Mouse (Mus musculus) hindbrain, embryonic 11.5 days (tissue): ENCODE measurements around the gene Rxra. TPM values are rescaled to one million over a fixed set of nuclear protein-coding genes. Genes with fewer than 3 reads are reported as not detected.
A peak's percentile ranks its signal among the peaks of the same experiment; 100 is the strongest.

Experiments
- ATAC-seq: fragments of 200-750 bp; cut with Nextera tagmentation; 2 replicates; pipeline ENCODE4 v1.8.0; 2017; ENCODE audit warnings: mild to moderate bottlenecking, moderate TSS enrichment, moderate library complexity; ENCODE audit not compliant: low FRiP score
- DNase-seq: peaks from one replicate; pipeline ENCODE4 v3.0.0-alpha.2; 2015; ENCODE audit warnings: low spot score
- H3K27ac ChIP-seq: fragments of 300-500 bp; sonication (generic); 2 replicates; pipeline ENCODE4 v1.5.1; 2014; ENCODE audit warnings: mild to moderate bottlenecking, low read depth, low read length
- H3K27me3 ChIP-seq: fragments of 300-500 bp; sonication (generic); 2 replicates; pipeline ENCODE4 v1.6.1; 2014; ENCODE audit warnings: mild to moderate bottlenecking, low read length, moderate library complexity, mixed read lengths; ENCODE audit not compliant: control insufficient read depth, insufficient read depth
- H3K36me3 ChIP-seq: fragments of 300-500 bp; sonication (generic); 2 replicates; pipeline ENCODE4 v1.6.1; 2014; ENCODE audit warnings: mild to moderate bottlenecking, low read length, moderate library complexity, mixed read lengths; ENCODE audit not compliant: control insufficient read depth, insufficient read depth
- H3K4me1 ChIP-seq: fragments of 300-500 bp; sonication (generic); replicated peaks from 2 replicates; pipeline ENCODE4 v1.6.1; 2014; ENCODE audit warnings: low read length, mixed read lengths; ENCODE audit not compliant: control insufficient read depth, insufficient read depth
- H3K4me2 ChIP-seq: fragments of 300-500 bp; sonication (generic); replicated peaks from 2 replicates; pipeline ENCODE4 v1.6.1; 2014; ENCODE audit warnings: mild to moderate bottlenecking, low read depth, low read length
- H3K4me3 ChIP-seq: fragments of 300-500 bp; sonication (generic); 2 replicates; pipeline ENCODE4 v1.5.1; 2014; ENCODE audit warnings: low read depth, low read length
- H3K9ac ChIP-seq: fragments of 300-500 bp; sonication (generic); 2 replicates; pipeline ENCODE4 v1.6.1; 2014; ENCODE audit warnings: low read depth, low read length
- H3K9me3 ChIP-seq: fragments of 300-500 bp; sonication (generic); 2 replicates; pipeline ENCODE4 v1.6.1; 2016; ENCODE audit warnings: low read length; ENCODE audit not compliant: control insufficient read depth
- WGBS: fragments of 180-500 bp; shearing (Covaris S2); extraction: QIAGEN DNeasy Blood & Tissue Kit; methylation state at CpG from one replicate; pipeline ENCODE4 v1.1.7; 2014; 5-methylcytosine and 5-hydroxymethylcytosine counted together
- polyA plus RNA-seq: library from polyadenylated mRNA; unstranded; fragments of >200 nt; fragmentation: Nextera tagmentation; extraction: Ambion mirVana; gene quantifications from 2 replicates; pipeline ENCODE4 v1.2.1, GENCODE M21; 2014

Gene Rxra
- polyA plus RNA-seq, 1 experiment from 2014 or later, result 6.5 TPM

GRCm38 (mm10) chr2:27755986-27756641, 79.9 kb downstream of the Rxra start:
- H3K27ac ChIP-seq, result no peak overlapping the region
- no peak overlapping the region for H3K9ac ChIP-seq
- ATAC-seq (no peak), DNase-seq (no peak)
- 93% methylated on average over 13 of the region's 13 CpGs for WGBS
- 0 out of 2 replicates have a peak, but pooled peaks cover 2% of the 10 kb centered on the region for H3K4me1 ChIP-seq
- H3K36me3 ChIP-seq, result peaks cover 3% of the 10 kb centered on the region; the same call in 1 of the 2 replicates
- H3K4me2 ChIP-seq, result no peak overlapping the region
- no peaks in the 10 kb centered on the region for H3K27me3 ChIP-seq
- no peaks in the 10 kb centered on the region for H3K9me3 ChIP-seq
- no peak overlapping the region for H3K4me3 ChIP-seq

- Histone ChIP-seq H3K27ac (peak overlapping the region; percentile 14; the same call in 1 of the 2 replicates), H3K36me3 (no peaks in the 10 kb centered on the region), H3K9me3 (no peaks in the 10 kb centered on the region), H3K27me3 (no peaks in the 10 kb centered on the region), H3K4me2 (no peak overlapping the region), H3K4me1 (peaks cover 8% of the 10 kb centered on the region; the same call in 1 of the 2 replicates), H3K9ac (no peak overlapping the region), H3K4me3 (no peak overlapping the region)
- peak; percentile 42 for DNase-seq
- no peak for ATAC-seq
- 49% methylated on average over 20 of the region's 20 CpGs for WGBS
These were observed 82.4 kb downstream of the Rxra start for GRCm38 (mm10) chr2:27758414-27759301.

- no peak overlapping the region for H3K9ac ChIP-seq
- H3K27ac ChIP-seq, result 0 out of 2 replicates have a peak overlapping the region, but pooled peaks have one; percentile 14
- 93% methylated on average over 14 of the region's 14 CpGs for WGBS
- H3K4me1 ChIP-seq, result peaks cover 14% of the 10 kb centered on the region
- no peaks in the 10 kb centered on the region for H3K9me3 ChIP-seq
- H3K36me3 ChIP-seq, result no peaks in the 10 kb centered on the region
- H3K27me3 ChIP-seq, result no peaks in the 10 kb centered on the region
- no peak for DNase-seq
- no peak overlapping the region for H3K4me3 ChIP-seq
- H3K4me2 ChIP-seq, result no peak overlapping the region
- no peak for ATAC-seq
These were observed 83.2 kb downstream of the Rxra start for GRCm38 (mm10) chr2:27759431-27759830.

- 93% methylated on average over 10 of the region's 10 CpGs for WGBS
- Histone ChIP-seq H3K9me3 (no peaks in the 10 kb centered on the region), H3K4me2 (no peak overlapping the region), H3K9ac (no peak overlapping the region), H3K4me3 (no peak overlapping the region), H3K36me3 (no peaks in the 10 kb centered on the region), H3K27ac (no peak overlapping the region), H3K27me3 (no peaks in the 10 kb centered on the region), H3K4me1 (peaks cover 20% of the 10 kb centered on the region)
- no peak for DNase-seq
- no peak for ATAC-seq
These were observed 85.2 kb downstream of the Rxra start for GRCm38 (mm10) chr2:27761260-27761995.

GRCm38 (mm10) chr2:27761996-27762340, 85.7 kb downstream of the Rxra start:
- 84% methylated on average over 9 of the region's 9 CpGs for WGBS
- Histone ChIP-seq H3K36me3 (no peaks in the 10 kb centered on the region), H3K4me1 (peaks cover 20% of the 10 kb centered on the region)

GRCm38 (mm10) chr2:27762509-27762908, 86.3 kb downstream of the Rxra start:
- Histone ChIP-seq H3K27me3 (no peaks in the 10 kb centered on the region), H3K4me3 (no peak overlapping the region), H3K27ac (0 out of 2 replicates have a peak overlapping the region, but pooled peaks have one; percentile 53), H3K9ac (no peak overlapping the region), H3K4me2 (no peak overlapping the region), H3K9me3 (no peaks in the 10 kb centered on the region), H3K4me1 (peaks cover 20% of the 10 kb centered on the region), H3K36me3 (no peaks in the 10 kb centered on the region)
- WGBS, result 49% methylated on average over 12 of the region's 12 CpGs
- ATAC-seq (no peak), DNase-seq (no peak)

More at GRCm38 (mm10) chr2:27761996-27762340, 85.7 kb downstream of the Rxra start:
- no peak overlapping the region for H3K4me3 ChIP-seq
- no peak overlapping the region for H3K27ac ChIP-seq
- H3K9me3 ChIP-seq, result no peaks in the 10 kb centered on the region
- H3K4me2 ChIP-seq, result no peak overlapping the region
- H3K9ac ChIP-seq, result no peak overlapping the region
- DNase-seq, result no peak
- H3K27me3 ChIP-seq, result no peaks in the 10 kb centered on the region
- ATAC-seq, result no peak

GRCm38 (mm10) chr2:27762920-27763780, 86.9 kb downstream of the Rxra start:
- WGBS, result 67% methylated on average over 14 of the region's 14 CpGs

More at GRCm38 (mm10) chr2:27762920-27763780, 86.9 kb downstream of the Rxra start:
- ATAC-seq (no peak), DNase-seq (peak; percentile 10)
- H3K4me1 ChIP-seq, result peaks cover 20% of the 10 kb centered on the region
- no peaks in the 10 kb centered on the region for H3K36me3 ChIP-seq
- no peaks in the 10 kb centered on the region for H3K9me3 ChIP-seq
- no peak overlapping the region for H3K4me2 ChIP-seq
- H3K27ac ChIP-seq, result peak overlapping the region; percentile 53
- H3K27me3 ChIP-seq, result no peaks in the 10 kb centered on the region
- H3K4me3 ChIP-seq, result no peak overlapping the region
- H3K9ac ChIP-seq, result no peak overlapping the region
